Mouse (Mus musculus) small intestine, adult 2 months (tissue): ENCODE results near the gene Abcb11. TPM values are rescaled to one million over a fixed set of nuclear protein-coding genes. Genes with fewer than 3 reads are reported as not detected.
"Not testable (repeated sequence)": the region's sequence is repeated elsewhere in the genome, so short reads cannot be mapped to it uniquely, and the experiment has no call there.

ENCODE experiments used
- H3K27ac ChIP-seq: fragments of 200-500 bp; 2 replicates; pipeline ENCODE4 v1.5.1; 2012; ENCODE audit warnings: low read depth, low read length, control low read depth, inconsistent platforms; ENCODE audit not compliant: insufficient read depth
- H3K27me3 ChIP-seq: fragments of 200-500 bp; 2 replicates; pipeline ENCODE4 v1.6.1; 2012; ENCODE audit warnings: mild to moderate bottlenecking, moderate library complexity, low read length, inconsistent platforms; ENCODE audit not compliant: control insufficient read depth, insufficient read depth
- H3K36me3 ChIP-seq: fragments of 200-500 bp; 2 replicates; pipeline ENCODE4 v1.6.1; 2012; ENCODE audit warnings: mild to moderate bottlenecking, low read length, control low read depth, inconsistent platforms; ENCODE audit not compliant: control insufficient read depth, insufficient read depth
- H3K4me1 ChIP-seq: fragments of 200-500 bp; 2 replicates; pipeline ENCODE4 v1.6.1; 2012; ENCODE audit warnings: low read length, inconsistent platforms, mixed read lengths; ENCODE audit not compliant: control insufficient read depth, insufficient read depth, insufficient read length
- H3K4me3 ChIP-seq: fragments of 200-500 bp; 2 replicates; pipeline ENCODE4 v1.5.1; 2012; ENCODE audit warnings: low read depth, mild to moderate bottlenecking, control low read depth, inconsistent platforms, low read length, moderate library complexity
- CTCF ChIP-seq: fragments of 200-500 bp; IDR thresholded peaks from 2 replicates; pipeline ENCODE4 v1.5.1; 2012; ENCODE audit warnings: low read depth, mild to moderate bottlenecking, control low read depth, inconsistent platforms, low read length, moderate library complexity, mixed read lengths; ENCODE audit not compliant: insufficient replicate concordance, insufficient read length; ENCODE audit errors: extremely low read depth
- POLR2A ChIP-seq: fragments of 200-500 bp; IDR thresholded peaks from 2 replicates; pipeline ENCODE4 v1.6.1; 2012; ENCODE audit warnings: low read depth, mild to moderate bottlenecking, control low read depth, inconsistent platforms, low read length, moderate library complexity
- WGBS: fragments of 180-500 bp; shearing (Covaris S2); methylation state at CpG from one replicate; pipeline ENCODE4 v1.1.7; 2018; 5-methylcytosine and 5-hydroxymethylcytosine counted together
- polyA plus RNA-seq: library from polyadenylated mRNA; depleted of rRNA; stranded (reverse); fragments of >200 nt; gene quantifications from 2 replicates; pipeline ENCODE4 v1.2.3, GENCODE M21; 2012

The Abcb11 gene
- polyA plus RNA-seq, 1 experiment: not detected

GRCm38 (mm10) chr2:69323018-69323417, 19.4 kb downstream of the Abcb11 start:
- H3K36me3 ChIP-seq: no peaks in the 10 kb centered on the region
- no peak for TF ChIP-seq CTCF
- no peak for TF ChIP-seq POLR2A

GRCm38 (mm10) chr2:69321457-69321856, 21.0 kb downstream of the Abcb11 start:
- Histone ChIP-seq H3K36me3 (no peaks in the 10 kb centered on the region), H3K4me1 (no peaks in the 10 kb centered on the region), H3K4me3 (no peak overlapping the region), H3K27me3 (no peaks in the 10 kb centered on the region), H3K27ac (no peak overlapping the region)
- TF ChIP-seq POLR2A (no peak), CTCF (no peak)
- WGBS: 47% methylated on average over 5 of the region's 5 CpGs

More at GRCm38 (mm10) chr2:69323018-69323417, 19.4 kb downstream of the Abcb11 start:
- WGBS: 61% methylated on average over 4 of the region's 4 CpGs
- no peak overlapping the region for H3K27ac ChIP-seq
- no peaks in the 10 kb centered on the region for H3K4me1 ChIP-seq
- H3K27me3 ChIP-seq: no peaks in the 10 kb centered on the region
- H3K4me3 ChIP-seq: no peak overlapping the region

GRCm38 (mm10) chr2:69311337-69311736, 31.1 kb downstream of the Abcb11 start:
- Histone ChIP-seq H3K4me1 (peaks cover 4% of the 10 kb centered on the region; the same call in 1 of the 2 replicates), H3K4me3 (no peak overlapping the region), H3K27me3 (0 out of 2 replicates have a peak, but pooled peaks cover 3% of the 10 kb centered on the region), H3K27ac (no peak overlapping the region), H3K36me3 (no peaks in the 10 kb centered on the region)
- 87% methylated on average over 4 of the region's 4 CpGs for WGBS
- TF ChIP-seq CTCF (no peak), POLR2A (no peak)

GRCm38 (mm10) chr2:69308136-69308535, 34.3 kb downstream of the Abcb11 start:
- no peak overlapping the region for H3K27ac ChIP-seq
- 0 out of 2 replicates have a peak, but pooled peaks cover 3% of the 10 kb centered on the region for H3K27me3 ChIP-seq
- H3K4me3 ChIP-seq: no peak overlapping the region
- 74% methylated on average over 6 of the region's 6 CpGs for WGBS
- H3K4me1 ChIP-seq: peaks cover 4% of the 10 kb centered on the region; the same call in 1 of the 2 replicates
- H3K36me3 ChIP-seq: no peaks in the 10 kb centered on the region
- TF ChIP-seq POLR2A: no peak
- no peak for TF ChIP-seq CTCF

- 86% methylated on average over 6 of the region's 6 CpGs for WGBS
- H3K36me3 ChIP-seq, H3K4me1 ChIP-seq, H3K27ac ChIP-seq, H3K4me3 ChIP-seq, H3K27me3 ChIP-seq: not testable (repeated sequence)
Measured at GRCm38 (mm10) chr2:69300568-69300967, 41.8 kb downstream of the Abcb11 start.

GRCm38 (mm10) chr2:69294508-69294907, 47.9 kb downstream of the Abcb11 start:
- Histone ChIP-seq H3K4me1 (no peaks in the 10 kb centered on the region), H3K36me3 (no peaks in the 10 kb centered on the region), H3K27ac (no peak overlapping the region), H3K27me3 (no peaks in the 10 kb centered on the region), H3K4me3 (no peak overlapping the region)
- TF ChIP-seq POLR2A: no peak
- no peak for TF ChIP-seq CTCF

GRCm38 (mm10) chr2:69288989-69289388, 53.4 kb downstream of the Abcb11 start:
- Histone ChIP-seq H3K4me3 (no peak overlapping the region), H3K4me1 (no peaks in the 10 kb centered on the region), H3K27ac (no peak overlapping the region), H3K36me3 (no peaks in the 10 kb centered on the region), H3K27me3 (no peaks in the 10 kb centered on the region)
- WGBS: 30% methylated on average over 5 of the region's 5 CpGs
- TF ChIP-seq CTCF (no peak), POLR2A (no peak)

GRCm38 (mm10) chr2:69275875-69276274, 66.5 kb downstream of the Abcb11 start:
- TF ChIP-seq CTCF (no peak), POLR2A (no peak)
- H3K36me3 ChIP-seq: no peaks in the 10 kb centered on the region
- no peaks in the 10 kb centered on the region for H3K4me1 ChIP-seq
- 0% methylated on average over 1 of the region's 1 CpGs for WGBS
- H3K4me3 ChIP-seq: no peak overlapping the region
- no peaks in the 10 kb centered on the region for H3K27me3 ChIP-seq
- H3K27ac ChIP-seq: no peak overlapping the region
